ENCODE assay signal across 33 mouse cellular contexts in genomic region chr16:52804365-52804764, GRCm38 (mm10).
"Had no signal": no experiment of that assay in that cellular context is flagged by ENCODE, and none has a peak within 500 bp of the region (broad histone marks: within the 10 kb centered on the region; RNA-seq: fewer than 3 reads in every experiment).

No protein-coding gene starts in this region.

- H3K27me3 ChIP-seq: heart, embryonic 12.5 days; heart, embryonic 13.5 days; heart, embryonic 15.5 days; hindbrain, embryonic 12.5 days; hindbrain, embryonic 13.5 days; hindbrain, embryonic 15.5 days; intestine, embryonic 15.5 days; kidney, embryonic 15.5 days had no signal

- H3K4me3 ChIP-seq: heart, embryonic 10.5 days; heart, embryonic 12.5 days; heart, embryonic 13.5 days; heart, embryonic 15.5 days; hindbrain, embryonic 10.5 days; hindbrain, embryonic 12.5 days; hindbrain, embryonic 13.5 days; hindbrain, embryonic 15.5 days; intestine, embryonic 15.5 days; kidney, embryonic 15.5 days; layer of hippocampus, adult 2 months; left cerebral cortex, adult 2 months had no signal

- H3K9ac ChIP-seq: heart, embryonic 12.5 days; heart, embryonic 13.5 days; heart, embryonic 15.5 days; hindbrain, embryonic 12.5 days; hindbrain, embryonic 13.5 days; hindbrain, embryonic 14.5 days; hindbrain, embryonic 15.5 days; intestine, embryonic 15.5 days; kidney, embryonic 15.5 days had no signal

- H3K36me3 ChIP-seq: heart, embryonic 10.5 days; heart, embryonic 12.5 days; heart, embryonic 13.5 days; heart, embryonic 15.5 days; hindbrain, embryonic 10.5 days; hindbrain, embryonic 12.5 days; hindbrain, embryonic 13.5 days; hindbrain, embryonic 15.5 days; intestine, embryonic 15.5 days; kidney, embryonic 15.5 days had no signal

- H3K9me3 ChIP-seq: heart, embryonic 10.5 days; heart, embryonic 12.5 days; heart, embryonic 13.5 days; heart, embryonic 15.5 days; hindbrain, embryonic 10.5 days; hindbrain, embryonic 12.5 days; hindbrain, embryonic 13.5 days; hindbrain, embryonic 15.5 days; intestine, embryonic 15.5 days; kidney, embryonic 15.5 days had no signal

- DNase-seq: heart, postnatal 10 days; heart, postnatal 14 days; heart, postnatal 36 days; heart, postnatal 4 days; kidney, adult 18-20 months; kidney, adult 2 months; kidney, adult 8-10 months; kidney, adult 9 months; kidney, postnatal 10 days; kidney, postnatal 14 days; kidney, postnatal 25 days; kidney, postnatal 4 days; layer of hippocampus, adult 9-11 months; layer of hippocampus, postnatal 36 days had no signal

- H3K4me2 ChIP-seq: heart, embryonic 11.5 days; heart, embryonic 12.5 days; heart, embryonic 13.5 days; heart, embryonic 15.5 days; hindbrain, embryonic 12.5 days; hindbrain, embryonic 13.5 days; hindbrain, embryonic 14.5 days; hindbrain, embryonic 15.5 days; intestine, embryonic 15.5 days; kidney, embryonic 15.5 days had no signal

- ATAC-seq: hindbrain, embryonic 16.5 days; hindbrain, postnatal 0 days; inflammation-experienced regulatory T-cells, adult 6 months; intestine, embryonic 15.5 days; intestine, embryonic 16.5 days; intestine, postnatal 0 days had no signal

- H3K27ac ChIP-seq: heart, embryonic 10.5 days; heart, embryonic 13.5 days; heart, embryonic 15.5 days; hindbrain, embryonic 10.5 days; hindbrain, embryonic 12.5 days; hindbrain, embryonic 13.5 days; hindbrain, embryonic 14.5 days; hindbrain, embryonic 15.5 days; hindbrain, postnatal 0 days; intestine, embryonic 15.5 days; kidney, embryonic 15.5 days; layer of hippocampus, adult 2 months; left cerebral cortex, adult 2 months had no signal

- H3K4me1 ChIP-seq: heart, embryonic 10.5 days; heart, embryonic 12.5 days; heart, embryonic 13.5 days; heart, embryonic 15.5 days; hindbrain, embryonic 10.5 days; hindbrain, embryonic 12.5 days; hindbrain, embryonic 13.5 days; hindbrain, embryonic 15.5 days; intestine, embryonic 15.5 days; kidney, embryonic 15.5 days had no signal
